In genomic region chr1:134122195-134122594, GRCm38 (mm10) we compare ENCODE assay signal across 8 mouse cellular contexts. TPM values are rescaled to one million over a fixed set of nuclear protein-coding genes. Genes with fewer than 3 reads are reported as not detected.
DNase-seq lines count a peak whose midpoint lies in the region; TF ChIP-seq lines count a peak whose summit lies in the region.
"Had no signal": no experiment of that assay in that cellular context is flagged by ENCODE, and none has a peak within 500 bp of the region (broad histone marks: within the 10 kb centered on the region; RNA-seq: fewer than 3 reads in every experiment).

No protein-coding gene starts in this region.

- H3K4me3 ChIP-seq in layer of hippocampus, adult 2 months: no peak overlapping the region
- H3K4me3 ChIP-seq in ES-Bruce4 (ENCODE audit: low read depth, low read length): no peak overlapping the region

- no peak for DNase-seq in layer of hippocampus, adult 2 months (ENCODE audit: low spot score in 2 of 2)
- no peak for DNase-seq in layer of hippocampus, adult 11-12 months (ENCODE audit: low spot score)
- DNase-seq in adipocyte (ENCODE audit: low spot score): peak; percentile 28
- DNase-seq in lung, postnatal 14 days: peak; percentile 40
- no peak for DNase-seq in layer of hippocampus, postnatal 36 days
- DNase-seq in left cerebral cortex, adult 18-20 months (ENCODE audit: low spot score in 2 of 2): no peak

- H3K9ac ChIP-seq in ES-Bruce4 (ENCODE audit: low read depth, poor library complexity, severe bottlenecking): no peak overlapping the region

- H3K9me3 ChIP-seq in ES-Bruce4 (replicated peaks; ENCODE audit: control insufficient read depth, insufficient read depth, low read length, poor library complexity, severe bottlenecking): no peaks in the 10 kb centered on the region

- no peak for TF ChIP-seq EP300 in ES-Bruce4 (IDR thresholded peaks at IDR 0.05; ENCODE audit: insufficient read depth, low read depth, low read length)

- no peaks in the 10 kb centered on the region for H3K36me3 ChIP-seq in ES-Bruce4 (ENCODE audit: control insufficient read depth, insufficient read depth, low read length, poor library complexity, severe bottlenecking)

- TF ChIP-seq CTCF in layer of hippocampus, adult 2 months (conservative IDR thresholded peaks at IDR 0.05): peak; percentile 62
- TF ChIP-seq CTCF in ES-Bruce4 (IDR thresholded peaks at IDR 0.05; ENCODE audit: low read depth, low read length): peak; percentile 60

- no peak overlapping the region for H3K27ac ChIP-seq in layer of hippocampus, adult 2 months
- H3K27ac ChIP-seq in ES-Bruce4 (ENCODE audit: insufficient read depth, low read length): no peak overlapping the region

- TF ChIP-seq POLR2A in ES-Bruce4 (IDR thresholded peaks at IDR 0.05; ENCODE audit: insufficient read depth, low read length): no peak

- no peaks in the 10 kb centered on the region for H3K27me3 ChIP-seq in ES-Bruce4 (ENCODE audit: control insufficient read depth, insufficient read depth, low read length, poor library complexity, severe bottlenecking)

- no peaks in the 10 kb centered on the region for H3K4me1 ChIP-seq in ES-Bruce4 (ENCODE audit: control insufficient read depth, insufficient read depth, low read length)

RNA-seq across cellular contexts. Expression of gene Chit1, which starts 11.2 kb away (rescaled TPM):
- under 1 TPM in 1 of 2 experiments, not detected in 1; 0.20 TPM for total RNA-seq in layer of hippocampus, adult 2 months (2021)
- not detected in 2 replicates for polyA plus RNA-seq in ES-Bruce4 (2011; ENCODE audit: insufficient read depth, insufficient read length, low read depth, missing spikeins)
- total RNA-seq in layer of hippocampus, postnatal 36 days (2021): not detected
- total RNA-seq in left cerebral cortex, adult 18-20 months (2021): not detected
- total RNA-seq: heart, adult 18-20 months had no signal

RNA-seq across cellular contexts. Expression of gene Btg2, which starts 43.3 kb away (rescaled TPM):
- total RNA-seq in layer of hippocampus, adult 2 months (2021): 10 to 100 TPM; 17.2 to 22.0 TPM
- 109 and 112 TPM in 2 replicates for polyA plus RNA-seq in ES-Bruce4 (2011; ENCODE audit: insufficient read depth, insufficient read length, low read depth, missing spikeins)
- total RNA-seq in layer of hippocampus, postnatal 36 days (2021): 10 to 100 TPM; 18.7 to 18.9 TPM
- 10 to 100 TPM; 18.7 to 22.2 TPM for total RNA-seq in left cerebral cortex, adult 18-20 months (2021)

RNA-seq across cellular contexts. Expression of gene Chil1, which starts 59.8 kb away (rescaled TPM):
- 10 to 100 TPM; 11.1 to 12.4 TPM for total RNA-seq in layer of hippocampus, adult 2 months (2021)
- 1.3 and 1.8 TPM in 2 replicates for polyA plus RNA-seq in ES-Bruce4 (2011; ENCODE audit: insufficient read depth, insufficient read length, low read depth, missing spikeins)
- 10 to 100 TPM; 11.3 to 13.8 TPM for total RNA-seq in layer of hippocampus, postnatal 36 days (2021)
- 10 to 100 TPM; 16.5 to 18.4 TPM for total RNA-seq in left cerebral cortex, adult 18-20 months (2021)

Comparison
In these comparisons a context has a peak if more than half of its experiments do, and no peak if none do; other contexts are left out.
1. DNase-seq: peak in adipocyte (single experiment) and lung, postnatal 14 days (single experiment); none in layer of hippocampus, adult 2 months (0 of 2), layer of hippocampus, adult 11-12 months (single experiment), layer of hippocampus, postnatal 36 days (0 of 2) and left cerebral cortex, adult 18-20 months (0 of 2).